Mouse (Mus musculus): ENCODE measurements at regions not wholly inside any gene's neighbourhood (a gene's known extent, or its start where the extent isn't known, plus 50 kb on each side); places are given as distances from the start of the nearest gene placed in this dataset.
A peak's percentile ranks its signal among the peaks of the same experiment; 100 is the strongest.

- DNase-seq (ENCODE audit: low spot score in 2 of 2) = no peak
These were observed 578.6 kb upstream of the Gm26657 start for GRCm38 (mm10) chr4:56161257-56161594.

GRCm38 (mm10) chr4:56160551-56161256 lies 579.2 kb upstream of the Gm26657 start:
- DNase-seq (ENCODE audit: low spot score in 2 of 2) = no peak

GRCm38 (mm10) chr4:56157521-56158065 lies 582.3 kb upstream of the Gm26657 start:
- no peak for DNase-seq (ENCODE audit: low spot score in 2 of 2)

- DNase-seq (ENCODE audit: low spot score in 2 of 2) = no peak
These were observed 589.2 kb upstream of the Gm26657 start for GRCm38 (mm10) chr4:56150716-56151115.

DNA sequence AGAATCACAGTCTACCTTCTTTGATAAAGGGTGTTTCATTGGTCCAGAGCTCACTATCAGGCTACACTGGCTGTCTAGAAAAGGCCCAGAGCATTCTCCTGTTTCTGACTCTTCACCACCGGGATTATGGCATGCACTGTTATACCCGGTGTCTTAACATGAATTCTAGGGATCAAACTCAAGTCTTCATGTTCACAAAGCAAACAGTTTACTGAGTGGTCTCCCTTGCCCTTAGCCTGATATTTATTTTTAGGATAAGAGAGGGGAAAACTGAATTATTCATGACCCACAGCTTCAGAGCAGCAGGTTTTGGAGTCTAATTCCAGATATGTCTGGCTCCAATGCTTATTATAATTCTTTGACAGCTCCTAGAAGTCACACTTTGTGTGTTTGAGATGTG lies 596.0 kb upstream of the Gm26657 start:
- no peak for DNase-seq (ENCODE audit: low spot score in 2 of 2)

- DNase-seq (ENCODE audit: low spot score in 2 of 2) = no peak
These were observed 603.0 kb upstream of the Gm26657 start for GRCm38 (mm10) chr4:56136837-56137236.

DNA sequence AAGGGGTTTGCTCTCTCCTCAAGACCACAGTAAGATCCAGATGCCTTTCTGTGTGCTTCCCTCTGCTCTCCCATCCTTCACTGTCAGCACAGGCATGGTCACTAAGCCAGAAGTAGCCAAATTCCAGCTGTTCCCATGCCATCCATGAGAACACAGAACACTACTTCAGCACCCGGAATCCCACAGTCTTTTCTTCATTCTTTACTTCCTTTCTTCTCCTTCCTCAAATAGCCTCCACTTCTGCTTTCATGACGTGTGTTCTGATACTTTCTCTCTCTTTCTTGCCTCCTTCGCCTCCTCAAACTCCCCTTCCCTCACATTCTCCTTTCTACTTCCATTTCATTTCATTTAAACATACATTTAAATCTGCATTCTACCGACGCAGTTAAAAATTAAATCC lies 602.1 kb upstream of the Klf4 start:
- DNase-seq (ENCODE audit: low spot score in 2 of 2) = no peak

DNA sequence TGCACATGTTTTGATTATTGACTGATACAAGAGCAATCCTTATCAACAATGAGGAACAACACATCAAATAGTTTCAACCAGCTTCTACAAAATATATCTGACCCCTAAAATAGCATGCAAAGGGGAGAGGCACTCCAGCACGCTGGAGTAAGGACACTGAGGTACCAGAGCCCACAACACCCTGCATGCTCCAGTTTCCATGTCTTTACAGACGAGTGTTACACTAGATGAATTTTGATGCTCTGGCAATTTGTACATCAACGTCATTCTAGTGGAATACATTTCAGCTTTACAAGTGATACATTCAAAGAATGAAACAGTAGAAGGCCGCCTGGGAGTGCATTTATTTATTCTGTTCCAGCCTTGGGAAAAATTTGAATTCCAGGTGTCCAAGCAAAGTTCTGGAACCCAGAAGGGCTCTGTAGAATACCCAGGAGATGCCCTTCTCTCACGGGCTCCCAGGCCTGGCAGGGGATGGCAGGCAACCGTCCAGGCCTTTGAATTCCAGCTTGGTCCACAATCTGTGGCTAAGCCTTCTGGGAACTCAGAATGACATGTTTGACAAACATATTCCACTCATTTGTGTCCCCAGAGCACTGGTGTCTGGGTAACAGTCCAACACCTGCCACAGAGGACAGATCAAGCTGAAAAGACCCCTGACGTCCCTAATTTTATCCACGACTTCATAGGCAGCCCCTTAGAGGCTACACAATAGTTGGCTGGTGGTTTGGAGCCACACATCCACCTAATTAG lies 595.6 kb upstream of the Klf4 start:
- no peak for DNase-seq (ENCODE audit: low spot score in 2 of 2)

DNA sequence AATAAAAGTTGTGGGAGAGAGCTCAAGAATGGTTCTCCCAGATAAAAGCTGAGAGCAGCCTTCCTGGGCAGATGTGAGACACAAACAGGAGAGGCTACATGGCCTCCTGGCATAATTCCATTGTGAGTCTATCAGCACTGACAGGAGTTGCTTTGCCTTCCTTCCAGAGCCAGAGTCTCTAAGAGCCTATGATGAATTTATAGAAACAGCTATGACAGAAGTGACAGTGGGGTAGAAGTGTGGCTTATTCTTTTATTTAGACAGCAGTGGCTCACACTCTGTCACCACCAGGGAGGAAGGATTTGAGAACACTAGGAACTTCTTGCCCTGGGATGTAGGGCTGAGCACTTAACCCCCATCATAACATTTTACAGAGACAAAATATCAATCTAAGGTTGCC lies 592.2 kb upstream of the Klf4 start:
- no peak for DNase-seq (ENCODE audit: low spot score in 2 of 2)

DNA sequence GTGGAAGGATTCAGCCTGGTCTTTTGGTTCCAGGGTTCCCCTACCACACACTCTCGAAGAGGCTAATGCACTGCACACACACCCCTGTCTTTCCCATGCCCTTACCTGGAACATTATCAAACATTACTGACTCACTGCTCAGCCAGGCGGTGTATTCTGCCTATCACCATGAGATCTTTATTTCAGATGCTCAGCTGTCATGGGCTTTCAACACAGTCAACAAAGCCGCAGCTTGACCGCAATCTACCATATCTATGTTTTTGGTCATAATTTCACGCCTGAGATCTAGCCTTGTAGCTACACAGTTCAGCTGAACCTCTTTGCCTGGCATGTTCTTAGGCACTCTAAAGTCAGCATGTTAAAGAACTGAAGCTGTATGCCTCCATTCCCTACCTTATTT lies 589.9 kb upstream of the Klf4 start:
- DNase-seq (ENCODE audit: low spot score in 2 of 2) = no peak

GRCm38 (mm10) chr4:56121664-56122063 lies 589.4 kb upstream of the Klf4 start:
- DNase-seq (ENCODE audit: low spot score in 2 of 2) = no peak

DNA sequence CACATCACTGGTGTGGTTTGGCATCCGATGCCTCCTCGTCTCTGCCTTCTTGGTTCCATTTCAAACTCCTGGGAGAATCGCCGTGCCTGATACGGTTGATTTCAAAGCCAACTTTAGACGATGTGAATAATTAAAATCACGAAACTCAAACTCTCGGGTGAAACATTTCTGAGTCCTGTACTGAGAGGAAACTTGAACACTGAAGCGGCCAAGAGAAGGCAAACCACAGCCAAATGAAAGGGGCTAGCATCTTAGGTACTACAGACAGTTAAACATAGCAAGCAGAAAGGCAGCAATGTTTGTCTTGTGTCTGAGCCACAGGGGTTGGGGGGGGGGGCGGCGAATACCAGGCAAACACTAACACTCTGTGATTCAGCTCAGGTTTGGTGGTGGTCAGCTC lies 588.1 kb upstream of the Klf4 start:
- DNase-seq (ENCODE audit: low spot score in 2 of 2) = no peak

DNA sequence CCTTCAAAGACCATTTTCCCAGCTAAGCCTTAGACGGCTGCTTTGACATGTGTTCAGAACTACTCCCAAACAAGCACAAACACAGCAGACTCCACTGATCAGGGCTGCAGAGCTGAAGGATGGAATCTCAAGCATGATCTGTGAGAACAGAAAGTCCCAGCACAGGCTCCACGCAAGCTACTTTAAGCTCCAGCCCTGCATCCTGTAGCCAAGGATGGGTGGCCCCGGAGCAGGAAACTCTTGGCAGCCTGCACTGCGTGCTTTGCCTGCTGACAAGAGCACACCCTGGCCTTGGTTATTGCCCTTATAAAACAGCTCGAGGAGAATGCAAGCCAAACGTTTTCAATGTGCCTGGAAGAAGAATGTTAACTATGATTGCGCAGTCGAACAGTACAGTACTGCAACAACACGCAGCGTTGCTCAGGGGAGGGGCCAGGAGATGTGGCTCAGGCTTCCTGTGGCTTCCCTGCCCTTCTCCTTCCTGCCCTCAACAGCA lies 581.5 kb upstream of the Klf4 start:
- peak; percentile 42 to 50 for DNase-seq (ENCODE audit: low spot score in 2 of 2)

DNA sequence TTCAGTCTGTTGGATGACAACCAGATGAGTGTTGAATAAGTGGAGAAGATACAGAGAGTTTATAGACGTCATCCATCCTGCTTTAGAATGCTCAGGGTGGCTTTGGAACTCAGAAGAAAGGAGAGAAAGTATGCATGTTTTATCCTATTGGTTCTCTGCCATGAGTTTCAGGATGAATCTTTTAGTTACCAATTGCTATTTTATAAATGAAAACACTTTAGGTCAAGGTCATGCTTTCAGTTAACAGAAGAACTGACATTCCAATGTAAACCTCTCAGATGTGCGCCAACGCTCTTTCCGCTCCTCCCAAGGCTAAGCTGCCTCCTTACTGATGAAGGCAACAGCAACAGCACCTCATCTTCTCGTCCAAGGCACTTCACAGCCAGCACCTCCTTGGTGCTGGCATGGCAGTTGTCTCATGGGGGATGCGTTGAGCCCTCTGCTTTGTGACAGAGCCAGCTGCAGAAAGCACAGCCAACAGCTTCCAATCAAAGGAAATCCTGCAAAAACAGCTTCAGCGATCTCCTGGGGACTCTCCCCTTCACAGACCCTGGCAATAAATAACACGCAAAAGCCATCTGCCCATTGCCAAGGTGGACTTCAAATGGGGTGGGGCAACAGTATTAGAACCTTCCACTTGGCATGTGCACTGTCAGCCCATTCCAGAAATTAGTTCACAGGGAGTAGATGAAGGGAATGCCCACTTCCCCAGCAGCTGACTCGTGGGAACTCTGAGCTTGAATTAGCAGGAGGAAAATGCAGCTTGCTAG lies 580.9 kb upstream of the Klf4 start:
- DNase-seq (ENCODE audit: low spot score in 2 of 2) = no peak

- DNase-seq (ENCODE audit: low spot score in 2 of 2) = no peak
These were observed 574.7 kb upstream of the Klf4 start for GRCm38 (mm10) chr4:56106962-56107361.

- no peak for DNase-seq (ENCODE audit: low spot score in 2 of 2)
These were observed 570.0 kb upstream of the Klf4 start for GRCm38 (mm10) chr4:56102314-56102713.

- no peak for DNase-seq (ENCODE audit: low spot score in 2 of 2)
These were observed 558.5 kb upstream of the Klf4 start for GRCm38 (mm10) chr4:56090796-56091195.

DNA sequence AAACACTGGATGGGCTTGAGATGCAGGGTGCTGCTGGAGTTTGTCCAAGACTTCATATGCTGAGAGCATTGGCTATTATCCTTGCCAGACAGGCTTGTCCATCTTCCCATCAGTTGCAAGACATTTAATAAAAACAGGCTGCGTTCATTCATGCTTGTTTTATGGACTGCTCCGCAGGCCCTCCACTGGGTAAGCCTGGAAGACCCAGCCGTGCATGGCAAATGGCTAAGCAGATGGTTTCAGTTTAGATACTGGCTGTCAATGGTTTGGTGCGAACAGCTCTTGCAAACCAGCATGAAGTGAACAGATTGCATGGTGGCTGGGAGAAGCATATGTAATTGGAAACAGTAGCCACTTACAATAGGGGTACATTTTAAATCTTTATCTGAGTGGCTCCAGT lies 556.4 kb upstream of the Klf4 start:
- peak; percentile 21 to 47 for DNase-seq (ENCODE audit: low spot score in 2 of 2)

- DNase-seq (ENCODE audit: low spot score in 2 of 2) = no peak
These were observed 554.0 kb upstream of the Klf4 start for GRCm38 (mm10) chr4:56086306-56086705.

- DNase-seq (ENCODE audit: low spot score in 2 of 2) = no peak
These were observed 551.9 kb upstream of the Klf4 start for GRCm38 (mm10) chr4:56084205-56084604.

DNA sequence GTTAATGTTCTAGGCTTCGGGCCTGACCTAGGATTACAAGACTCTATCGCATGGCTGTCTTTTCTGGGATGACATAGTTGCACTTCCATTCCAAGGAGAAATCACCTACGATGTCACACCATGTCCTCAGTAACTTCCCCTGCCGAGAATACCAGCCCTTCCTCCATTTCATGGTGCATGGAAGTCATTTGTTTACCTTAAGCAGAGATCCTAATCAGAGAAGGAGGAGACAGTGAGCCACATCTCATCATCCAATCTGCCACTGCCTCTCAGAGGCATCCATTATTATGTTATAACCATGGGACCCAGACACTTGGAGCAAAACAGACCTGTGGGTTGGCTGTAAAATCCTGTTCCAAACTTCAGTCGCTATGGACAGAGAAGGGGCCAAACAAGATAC lies 550.1 kb upstream of the Klf4 start:
- no peak for DNase-seq (ENCODE audit: low spot score in 2 of 2)

DNA sequence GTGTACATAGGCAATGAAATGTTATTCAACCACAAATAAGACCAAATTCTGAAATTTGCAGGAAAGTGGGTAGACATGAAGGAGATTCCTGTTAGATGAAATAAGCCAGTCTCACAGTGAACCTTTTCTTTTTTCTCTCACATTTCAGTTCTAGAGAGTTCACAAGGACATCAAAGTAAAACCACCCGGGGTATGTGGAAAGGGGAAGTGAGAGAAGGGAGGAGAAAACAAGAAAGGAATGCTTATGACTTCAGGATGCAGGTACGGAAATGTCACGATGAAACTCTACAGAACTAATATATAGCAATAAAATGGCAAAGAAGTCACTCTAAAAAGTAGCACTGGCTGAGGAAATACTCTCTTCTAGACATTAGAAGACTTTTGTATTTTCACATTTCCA lies 548.7 kb upstream of the Klf4 start:
- no peak for DNase-seq (ENCODE audit: low spot score in 2 of 2)

Measured in frontal cortex, postnatal 36 days (tissue).